In genomic region chr1:140531285-140531908, GRCm38 (mm10) we compare ENCODE assay signal across 9 mouse cellular contexts.
DNase-seq lines count a peak whose midpoint lies in the region; ATAC-seq and TF ChIP-seq lines count a peak whose summit lies in the region.
"Had no signal": no experiment of that assay in that cellular context is flagged by ENCODE, and none has a peak within 500 bp of the region (broad histone marks: within the 10 kb centered on the region; RNA-seq: fewer than 3 reads in every experiment).

No protein-coding gene starts in this region.

- no peak overlapping the region for H3K4me3 ChIP-seq in gastrocnemius, adult 2 months
- no peak overlapping the region for H3K4me3 ChIP-seq in C2C12 (ENCODE audit: insufficient read depth, poor library complexity, severe bottlenecking)
- no peak overlapping the region for H3K4me3 ChIP-seq in hindbrain, embryonic 15.5 days
- H3K4me3 ChIP-seq in limb, embryonic 10.5 days: no peak overlapping the region

- H3ac ChIP-seq in C2C12 (ENCODE audit: control insufficient read depth, insufficient read length, low read depth): no peak overlapping the region

- H3K9me3 ChIP-seq in hindbrain, embryonic 15.5 days: no peaks in the 10 kb centered on the region
- H3K9me3 ChIP-seq in limb, embryonic 10.5 days (replicated peaks): no peaks in the 10 kb centered on the region

- WGBS in hindbrain, embryonic 15.5 days: 40% methylated on average over 4 of the region's 4 CpGs
- WGBS in limb, embryonic 10.5 days: 44% methylated on average over 4 of the region's 4 CpGs

- no peak overlapping the region for H3K4me2 ChIP-seq in hindbrain, embryonic 15.5 days

- no peaks in the 10 kb centered on the region for H3K36me3 ChIP-seq in C2C12 (ENCODE audit: control insufficient read depth, insufficient read depth)
- no peaks in the 10 kb centered on the region for H3K36me3 ChIP-seq in hindbrain, embryonic 15.5 days
- H3K36me3 ChIP-seq in limb, embryonic 10.5 days: no peaks in the 10 kb centered on the region
- H3K36me3 ChIP-seq: G1E had no signal

- no peak overlapping the region for H3K27ac ChIP-seq in gastrocnemius, adult 2 months
- no peak overlapping the region for H3K27ac ChIP-seq in hindbrain, embryonic 15.5 days (replicated peaks)
- no peak overlapping the region for H3K27ac ChIP-seq in limb, embryonic 10.5 days

- H3K79me3 ChIP-seq in C2C12 (ENCODE audit: low read depth): no peaks in the 10 kb centered on the region

- H3K9ac ChIP-seq in hindbrain, embryonic 15.5 days: no peak overlapping the region

- peak; percentile 62 for TF ChIP-seq CTCF in gastrocnemius, adult 2 months (IDR thresholded peaks at IDR 0.05)
- no peak for TF ChIP-seq CTCF in C2C12 (IDR thresholded peaks at IDR 0.05; ENCODE audit: control insufficient read depth, insufficient read depth, insufficient read length)

- intact Hi-C loops in gastrocnemius, adult 2 months (cut with DNase I): loop anchor here (2.0 kb wide), 1 partner anchor 359 kb away; no protein-coding TSS in a partner anchor

- H3K79me2 ChIP-seq in C2C12 (ENCODE audit: control insufficient read depth, insufficient read depth): no peaks in the 10 kb centered on the region

- DNase-seq in gastrocnemius, adult 2 months: no peak
- DNase-seq in gastrocnemius, adult 8-10 months (ENCODE audit: low spot score in 2 of 2): no peak
- DNase-seq in embryo, embryonic 10 days (ENCODE audit: low spot score): peak; percentile 72
- DNase-seq in limb, embryonic 10.5 days (ENCODE audit: low spot score): peak; percentile 46
- DNase-seq in retina, postnatal 1 day: peak; percentile 55
- DNase-seq in natural killer cell, adult 2 months (ENCODE audit: low spot score in 2 of 2): no peak

- ATAC-seq in hindbrain, embryonic 15.5 days (ENCODE audit: low FRiP score, low read depth): peak; percentile 56; the same call in 1 of the 2 replicates

- no peaks in the 10 kb centered on the region for H3K27me3 ChIP-seq in C2C12 (ENCODE audit: control insufficient read depth, insufficient read depth, insufficient read length)
- H3K27me3 ChIP-seq in hindbrain, embryonic 15.5 days: no peaks in the 10 kb centered on the region
- H3K27me3 ChIP-seq in limb, embryonic 10.5 days (ENCODE audit: low read depth, poor library complexity, severe bottlenecking): no peaks in the 10 kb centered on the region

- no peaks in the 10 kb centered on the region for H3K4me1 ChIP-seq in hindbrain, embryonic 15.5 days (replicated peaks)
- no peaks in the 10 kb centered on the region for H3K4me1 ChIP-seq in limb, embryonic 10.5 days

TF ChIP-seq in C2C12, 6 proteins besides CTCF, POLR2A, EP300 and RAD21:
- TF ChIP-seq MAX (IDR thresholded peaks at IDR 0.05) (peak; percentile 39), CEBPB (IDR thresholded peaks at IDR 0.05; ENCODE audit: low read depth) (no peak)

Comparison
In these comparisons a context has a peak if more than half of its experiments do, and no peak if none do; other contexts are left out.
1. DNase-seq: peak in embryo, embryonic 10 days (single experiment), limb, embryonic 10.5 days (single experiment) and retina, postnatal 1 day (single experiment); none in gastrocnemius, adult 2 months (single experiment), gastrocnemius, adult 8-10 months (0 of 2) and natural killer cell, adult 2 months (0 of 2).